Mouse (Mus musculus): ENCODE data around the gene Ankrd39.

Gene Ankrd39

DNA sequence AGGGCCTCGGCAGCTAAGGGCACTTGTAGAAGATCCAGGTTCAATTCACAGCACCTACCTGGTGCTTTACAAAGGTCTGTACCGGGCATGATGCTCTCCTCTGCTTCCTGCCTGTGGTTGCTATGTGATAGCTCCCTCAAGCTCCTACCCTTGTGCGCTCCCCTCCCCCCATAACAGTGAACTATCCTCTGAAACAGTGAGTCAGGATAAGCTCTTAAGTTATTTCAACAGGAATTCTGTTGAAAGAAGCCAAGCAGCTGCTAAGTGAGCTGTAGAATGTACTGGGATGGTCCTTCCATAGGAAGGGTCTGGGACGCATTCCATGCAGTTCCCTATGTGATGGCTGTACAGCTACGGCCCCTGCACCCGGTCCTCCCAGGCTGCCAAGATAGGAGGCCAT lies 13.7 kb downstream of the Ankrd39 start:
- in situ Hi-C loops (cut with MboI; ENCODE audit: low sequenced_read_pairs): no loop called here

DNA sequence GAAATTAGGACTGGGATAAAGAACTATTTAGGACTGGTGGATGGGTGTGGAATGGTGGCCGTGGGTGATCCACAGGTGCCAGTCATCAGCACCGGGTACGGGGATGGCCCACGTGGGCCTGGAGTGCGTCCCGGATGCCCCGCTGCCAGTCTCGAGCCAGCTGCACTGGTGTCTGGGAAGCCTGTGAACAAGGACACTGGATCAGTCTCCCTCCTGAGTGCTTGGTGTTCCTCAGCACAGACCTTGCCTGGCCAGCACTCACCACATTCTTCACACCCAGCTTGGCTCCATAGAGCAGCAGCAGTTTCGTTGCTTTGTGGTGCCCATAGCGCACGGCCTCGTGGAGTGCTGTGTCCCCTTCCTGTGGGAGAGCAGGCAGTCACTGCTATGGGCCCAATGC lies 15.8 kb downstream of the Ankrd39 start:
- in situ Hi-C loops (cut with MboI; ENCODE audit: low sequenced_read_pairs): no loop called here

DNA sequence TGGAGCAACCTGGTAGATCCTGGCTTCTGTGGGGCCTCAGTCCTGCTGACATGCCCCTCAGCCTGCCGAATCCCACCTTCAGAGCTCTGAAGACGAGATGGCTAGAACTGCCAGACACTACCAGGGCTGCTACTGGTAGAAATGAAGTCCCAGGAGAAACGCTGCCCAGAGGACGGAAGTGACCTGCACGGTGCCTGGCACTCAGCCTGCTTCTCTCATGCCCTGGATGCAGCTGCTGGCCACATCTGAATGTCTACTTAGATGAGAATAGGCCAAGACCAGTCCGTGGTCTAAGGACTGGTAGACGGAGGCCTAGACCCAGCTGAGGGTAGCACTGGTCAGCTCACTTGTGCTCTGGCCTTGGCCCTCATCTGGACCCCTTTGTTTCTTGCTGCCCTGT lies 16.3 kb downstream of the Ankrd39 start:
- in situ Hi-C loops (cut with MboI; ENCODE audit: low sequenced_read_pairs): no loop called here

DNA sequence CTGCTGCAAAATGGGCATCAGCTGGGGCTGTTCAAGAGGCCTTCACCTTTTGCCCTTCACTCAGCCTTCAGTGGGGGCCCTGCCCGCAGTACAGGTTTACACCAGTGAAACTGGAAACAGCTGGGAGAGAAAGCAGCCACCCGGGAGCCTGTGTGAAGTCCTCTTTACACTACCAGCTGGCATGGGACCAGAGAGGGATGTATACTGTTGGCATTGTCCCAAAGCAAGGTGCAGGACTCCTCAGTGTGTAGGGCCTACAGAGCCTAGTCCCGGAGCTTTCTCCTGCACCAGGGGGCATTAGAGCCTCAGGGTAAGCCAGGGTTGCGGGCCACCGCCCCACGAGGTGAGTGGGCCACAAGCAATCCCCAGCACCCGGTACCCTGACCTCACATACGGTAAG lies 16.8 kb downstream of the Ankrd39 start:
- in situ Hi-C loops (cut with MboI; ENCODE audit: low sequenced_read_pairs): no loop called here

DNA sequence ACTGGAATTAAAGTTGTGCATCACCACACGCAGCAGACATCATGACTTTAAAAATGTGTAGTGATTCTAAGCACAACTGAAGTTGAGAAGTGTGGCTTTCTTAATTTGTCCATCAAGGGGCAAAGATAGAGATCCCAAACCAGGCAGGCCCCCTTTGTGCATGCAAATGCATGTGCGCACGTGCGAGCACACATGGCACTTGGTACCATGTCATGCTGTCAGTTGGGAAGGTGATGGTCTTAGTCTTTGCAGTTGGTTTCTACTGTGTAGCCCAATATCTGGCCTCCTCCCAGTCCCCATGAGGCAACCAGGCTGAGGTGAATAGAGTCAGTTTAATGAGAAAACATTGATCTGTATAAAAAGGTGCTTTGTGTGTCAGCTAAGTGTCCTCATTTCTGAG lies 17.4 kb downstream of the Ankrd39 start:
- in situ Hi-C loops (cut with MboI; ENCODE audit: low sequenced_read_pairs): no loop called here

DNA sequence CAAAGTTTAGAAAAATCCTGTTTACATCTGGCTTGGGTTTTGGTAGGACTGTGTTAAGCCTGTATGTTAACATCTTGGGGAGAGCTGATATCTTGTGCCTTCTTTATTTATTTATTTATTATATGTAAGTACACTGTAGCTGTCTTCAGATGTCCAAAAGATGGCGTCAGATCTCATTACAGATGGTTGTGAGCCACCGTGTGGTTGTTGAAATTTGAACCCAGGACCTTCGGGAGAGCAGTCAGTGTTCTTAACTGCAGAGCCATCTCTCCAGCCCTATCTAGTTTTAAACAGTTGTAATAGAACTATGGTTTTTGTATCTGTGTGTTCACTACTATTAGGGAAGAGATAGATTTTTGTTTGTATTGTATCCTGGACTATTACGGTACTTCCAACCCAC lies 18.0 kb downstream of the Ankrd39 start:
- in situ Hi-C loops (cut with MboI; ENCODE audit: low sequenced_read_pairs): no loop called here

DNA sequence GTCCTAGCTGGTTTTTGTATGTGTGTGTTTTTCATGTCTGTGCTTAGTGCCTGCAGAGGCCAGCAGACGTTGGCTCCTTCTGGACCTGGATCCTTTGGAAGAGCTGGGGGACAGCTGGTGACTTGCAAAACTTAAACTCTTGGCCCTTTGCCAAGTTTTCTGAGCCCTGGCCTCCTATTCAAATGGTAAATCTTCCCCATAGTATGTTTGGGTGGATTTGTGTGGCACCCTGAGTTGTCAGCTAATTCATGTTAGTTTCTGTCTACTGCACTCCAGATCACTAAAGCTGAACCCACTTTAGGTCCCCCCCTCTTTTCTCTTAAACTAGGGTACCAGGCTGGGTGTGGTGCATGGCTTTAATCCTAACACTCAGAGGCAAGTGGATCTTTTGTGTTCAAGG lies 18.9 kb downstream of the Ankrd39 start:
- in situ Hi-C loops (cut with MboI; ENCODE audit: low sequenced_read_pairs): no loop called here

DNA sequence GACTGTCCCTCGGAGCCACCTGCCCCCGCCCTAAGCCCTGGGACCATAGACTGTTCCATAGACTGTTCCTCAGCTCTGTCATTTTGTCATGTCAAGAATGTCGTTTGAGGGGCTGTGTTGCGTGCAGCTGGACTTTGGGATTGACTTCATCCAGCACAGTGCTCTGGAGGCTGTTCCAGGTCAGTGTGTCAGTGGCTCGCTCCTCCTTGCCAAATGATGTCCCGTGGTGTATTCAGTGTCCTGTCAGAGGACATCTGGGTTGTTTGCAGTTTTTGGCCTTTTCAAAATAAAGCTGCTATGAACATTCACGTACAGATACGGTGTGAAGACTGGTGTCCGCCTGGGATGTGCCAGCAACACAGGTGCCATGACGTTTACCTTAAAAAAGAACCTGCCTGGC lies 20.3 kb downstream of the Ankrd39 start:
- in situ Hi-C loops (cut with MboI; ENCODE audit: low sequenced_read_pairs): no loop called here

DNA sequence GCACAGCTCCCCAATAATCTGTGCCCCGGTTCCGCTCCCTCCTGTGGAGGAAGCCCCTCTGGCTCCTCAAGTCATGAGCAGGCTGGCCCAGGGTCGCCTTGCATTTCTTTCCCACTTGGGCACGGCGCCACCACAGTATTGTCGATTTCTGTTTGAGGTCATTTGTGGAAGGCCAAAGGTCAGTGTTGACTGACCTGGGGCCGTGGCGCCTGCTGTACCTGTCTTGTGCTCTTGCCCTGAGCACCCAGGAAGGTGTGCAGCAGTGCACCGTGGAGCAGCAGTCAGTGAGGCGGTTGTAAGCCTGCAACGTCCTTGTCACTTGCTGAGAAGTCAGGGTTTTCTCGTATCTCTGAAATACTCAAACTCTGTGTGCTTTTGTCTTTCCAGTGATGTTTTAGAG lies 21.5 kb downstream of the Ankrd39 start:
- in situ Hi-C loops (cut with MboI; ENCODE audit: low sequenced_read_pairs): no loop called here

DNA sequence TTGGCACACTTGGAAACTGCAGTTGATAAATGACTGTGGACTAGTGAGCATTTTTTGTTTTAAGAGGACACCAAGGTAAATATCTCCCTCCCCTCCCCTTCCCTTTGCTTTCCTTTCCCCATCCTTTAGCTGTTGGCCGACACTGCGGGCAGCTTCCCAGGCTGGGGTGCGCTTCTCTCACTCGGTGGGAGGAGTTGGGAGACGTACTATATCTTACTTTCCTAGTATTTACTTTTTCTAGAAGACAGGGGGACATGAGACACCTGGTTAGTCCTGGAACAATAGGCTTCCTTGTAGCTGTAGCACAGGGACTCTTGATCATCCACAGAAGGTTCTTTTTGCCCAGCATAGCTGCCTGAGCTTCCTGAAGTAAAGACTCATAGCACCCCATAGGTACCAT lies 23.2 kb downstream of the Ankrd39 start:
- in situ Hi-C loops (cut with MboI; ENCODE audit: low sequenced_read_pairs): no loop called here

DNA sequence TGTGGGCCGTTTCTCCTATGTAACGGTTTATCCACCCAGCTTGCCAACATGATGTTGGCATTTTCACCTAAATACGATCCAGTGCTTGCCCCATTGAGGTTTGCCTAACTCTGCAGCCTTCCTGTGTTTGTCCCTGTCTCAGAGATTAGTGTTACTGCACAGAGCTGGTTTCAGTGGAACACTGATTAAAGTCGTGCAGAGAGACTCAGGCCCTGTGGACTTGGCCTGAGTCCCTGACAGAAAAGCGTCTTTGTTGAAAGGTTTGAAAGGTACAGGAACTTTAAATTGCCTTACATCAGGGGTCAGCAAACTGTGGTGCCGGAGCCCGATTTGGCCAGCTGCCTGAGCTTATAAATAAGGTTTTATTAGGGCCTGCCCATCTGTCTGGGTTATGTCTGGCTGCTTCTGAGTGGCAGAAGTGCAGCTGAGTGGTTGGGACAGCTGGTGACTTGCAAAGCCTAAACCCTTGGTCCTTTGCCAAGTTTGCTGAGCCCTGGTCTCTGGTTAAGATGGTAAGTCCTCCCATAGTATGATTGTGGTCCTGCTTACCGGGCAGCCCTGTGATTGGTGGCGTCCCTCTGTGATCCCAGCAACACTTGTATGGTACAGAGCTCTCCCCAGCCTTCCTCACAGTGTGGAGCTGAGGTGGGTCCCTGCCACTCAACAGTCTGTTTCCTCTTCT lies 23.8 kb downstream of the Ankrd39 start:
- in situ Hi-C loops (cut with MboI; ENCODE audit: low sequenced_read_pairs): no loop called here

DNA sequence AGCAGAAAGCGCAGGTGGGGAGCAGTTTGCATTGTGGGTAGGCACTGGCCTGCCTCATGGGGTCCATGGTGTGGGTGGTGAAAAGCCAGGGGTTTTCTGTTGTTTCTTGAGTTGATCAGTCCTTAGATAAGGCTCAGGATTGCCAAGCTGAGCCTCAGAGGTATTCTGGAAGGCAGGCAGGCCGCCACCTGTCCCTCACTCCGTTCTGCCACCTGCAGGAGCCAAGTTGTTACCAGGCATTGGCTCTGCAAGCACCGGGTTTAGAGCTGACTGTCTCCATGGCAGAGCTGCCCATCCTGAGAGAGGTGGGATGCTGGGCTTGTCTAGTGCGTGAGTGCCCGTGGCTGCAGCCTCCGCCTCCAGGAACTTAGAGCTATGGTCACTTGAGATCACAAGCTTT lies 25.0 kb downstream of the Ankrd39 start:
- in situ Hi-C loops (cut with MboI; ENCODE audit: low sequenced_read_pairs): no loop called here

DNA sequence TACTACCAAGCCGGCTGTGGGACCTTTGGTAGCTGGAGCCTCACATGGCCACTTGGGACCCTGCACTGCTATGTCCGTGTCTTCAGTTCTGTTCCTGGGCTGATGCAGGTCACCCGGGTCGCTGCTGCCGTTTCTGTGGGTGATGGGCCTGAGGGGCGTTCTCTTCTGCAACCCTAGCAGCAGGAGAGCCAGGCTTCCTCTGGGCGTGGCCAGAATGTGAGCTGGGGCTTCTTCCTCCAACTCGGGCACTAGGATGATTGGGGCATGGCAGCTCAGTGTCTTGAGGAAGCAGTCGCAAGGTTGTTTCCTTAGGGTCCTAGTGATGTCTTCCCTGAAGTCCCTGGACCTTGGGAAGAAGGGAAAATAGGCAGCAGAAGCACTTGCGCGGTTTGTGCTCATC lies 27.6 kb downstream of the Ankrd39 start:
- in situ Hi-C loops (cut with MboI; ENCODE audit: low sequenced_read_pairs): no loop called here

DNA sequence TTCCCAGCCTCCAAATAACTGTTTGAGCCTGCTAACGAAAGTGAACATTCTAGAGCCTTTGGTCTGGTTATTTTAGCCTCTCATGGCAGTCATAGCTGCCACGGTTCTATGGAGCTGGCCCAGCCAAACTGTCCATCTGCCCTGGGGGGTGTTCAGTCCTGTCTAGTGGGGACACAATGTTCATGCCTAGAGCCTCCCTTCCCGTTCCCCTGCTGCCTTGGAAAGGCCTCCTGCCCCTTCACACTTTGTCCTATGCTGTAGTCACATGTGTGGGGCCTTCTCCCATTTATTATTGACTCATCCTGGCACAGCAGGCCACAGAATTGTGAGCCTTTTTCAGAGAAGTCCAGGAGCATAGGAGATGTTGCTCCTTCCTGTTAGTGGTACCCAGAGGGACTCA lies 29.0 kb downstream of the Ankrd39 start:
- in situ Hi-C loops (cut with MboI; ENCODE audit: low sequenced_read_pairs): no loop called here

DNA sequence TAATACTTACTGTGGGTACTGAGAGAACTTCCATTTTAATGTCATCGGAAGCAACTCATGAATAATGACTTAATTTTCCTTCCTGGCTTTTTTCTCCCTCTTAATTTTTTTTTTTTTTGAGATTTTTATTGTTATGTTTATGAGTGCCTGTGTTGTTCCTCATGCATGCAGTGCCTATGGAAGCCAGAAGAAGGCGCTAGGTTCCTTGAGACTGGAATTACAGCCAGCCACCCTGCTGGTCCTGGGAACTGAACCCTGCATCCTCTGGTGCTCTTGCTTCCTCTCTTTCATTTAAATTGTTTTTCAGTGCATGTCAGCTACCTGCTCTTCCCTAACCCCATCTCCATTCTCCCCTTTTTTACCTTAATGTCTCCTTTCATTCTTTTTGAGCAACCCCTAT lies 33.5 kb downstream of the Ankrd39 start:
- in situ Hi-C loops (cut with MboI; ENCODE audit: low sequenced_read_pairs): no loop called here

DNA sequence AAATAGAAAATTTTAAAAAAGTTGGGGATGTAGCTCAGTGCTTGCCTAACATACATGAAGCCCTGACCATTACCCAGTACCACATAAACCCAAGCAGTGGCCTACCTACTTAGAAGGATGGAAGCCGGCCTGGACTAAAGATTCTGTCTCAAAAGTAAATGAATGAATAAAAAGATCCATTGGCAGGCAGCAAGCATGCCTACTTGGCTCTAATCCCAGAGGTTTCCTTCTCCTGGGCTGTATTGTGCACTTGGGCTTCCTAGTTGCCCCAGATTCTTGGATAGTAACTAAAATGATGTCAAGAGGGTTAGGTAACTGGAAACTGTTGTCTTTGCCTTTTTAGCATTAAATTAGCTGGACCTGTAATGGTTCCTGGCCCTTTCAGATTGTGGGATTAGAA lies 33.9 kb downstream of the Ankrd39 start:
- in situ Hi-C loops (cut with MboI; ENCODE audit: low sequenced_read_pairs): no loop called here

DNA sequence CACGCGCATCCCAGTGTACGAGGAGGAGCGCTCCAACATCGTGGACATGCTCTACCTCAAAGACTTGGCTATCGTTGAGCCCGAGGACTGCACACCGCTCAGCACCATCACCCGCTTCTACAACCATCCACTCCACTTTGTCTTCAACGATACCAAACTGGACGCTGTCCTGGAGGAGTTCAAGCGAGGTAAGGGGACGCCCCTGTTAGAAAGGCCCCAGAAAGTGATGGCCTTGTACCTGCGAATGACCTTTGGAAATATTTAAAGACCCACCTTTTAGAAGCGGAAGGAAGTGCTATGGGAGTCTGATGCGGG lies 34.3 kb downstream of the Ankrd39 start:
- in situ Hi-C loops (cut with MboI; ENCODE audit: low sequenced_read_pairs): no loop called here

DNA sequence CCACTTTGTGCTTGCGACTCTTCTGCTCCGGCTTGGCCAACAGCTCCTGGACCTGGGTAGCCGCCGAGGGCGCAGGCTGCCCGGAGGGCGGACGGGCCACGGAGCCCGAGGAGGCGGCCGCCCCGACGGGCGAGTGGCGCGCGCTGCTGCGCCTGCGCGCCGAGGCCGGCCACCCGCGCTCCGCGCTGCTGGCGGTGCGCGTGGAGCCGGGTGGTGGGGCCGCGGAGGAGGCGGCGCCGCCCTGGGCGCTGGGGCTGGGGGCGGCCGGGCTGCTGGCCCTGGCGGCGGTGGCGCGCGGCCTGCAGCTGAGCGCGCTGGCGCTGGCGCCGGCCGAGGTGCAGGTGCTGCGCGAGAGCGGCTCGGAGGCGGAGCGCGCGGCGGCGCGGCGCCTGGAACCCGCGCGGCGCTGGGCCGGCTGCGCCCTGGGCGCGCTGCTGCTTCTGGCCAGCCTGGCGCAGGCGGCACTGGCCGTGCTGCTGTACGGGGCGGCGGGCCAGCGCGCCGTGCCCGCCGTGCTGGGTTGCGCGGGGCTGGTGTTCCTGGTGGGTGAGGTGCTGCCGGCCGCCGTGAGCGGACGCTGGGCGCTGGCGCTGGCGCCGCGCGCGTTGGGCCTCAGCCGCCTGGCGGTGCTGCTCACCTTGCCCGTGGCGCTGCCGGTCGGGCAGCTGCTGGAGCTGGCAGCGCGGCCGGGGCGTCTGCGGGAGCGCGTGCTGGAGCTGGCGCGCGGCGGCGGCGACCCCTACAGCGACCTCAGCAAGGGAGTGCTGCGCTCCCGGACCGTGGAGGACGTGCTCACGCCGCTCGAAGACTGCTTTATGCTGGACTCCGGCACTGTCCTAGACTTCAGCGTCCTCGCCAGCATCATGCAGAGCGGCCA lies 34.9 kb downstream of the Ankrd39 start:
- in situ Hi-C loops (cut with MboI; ENCODE audit: low sequenced_read_pairs): no loop called here

DNA sequence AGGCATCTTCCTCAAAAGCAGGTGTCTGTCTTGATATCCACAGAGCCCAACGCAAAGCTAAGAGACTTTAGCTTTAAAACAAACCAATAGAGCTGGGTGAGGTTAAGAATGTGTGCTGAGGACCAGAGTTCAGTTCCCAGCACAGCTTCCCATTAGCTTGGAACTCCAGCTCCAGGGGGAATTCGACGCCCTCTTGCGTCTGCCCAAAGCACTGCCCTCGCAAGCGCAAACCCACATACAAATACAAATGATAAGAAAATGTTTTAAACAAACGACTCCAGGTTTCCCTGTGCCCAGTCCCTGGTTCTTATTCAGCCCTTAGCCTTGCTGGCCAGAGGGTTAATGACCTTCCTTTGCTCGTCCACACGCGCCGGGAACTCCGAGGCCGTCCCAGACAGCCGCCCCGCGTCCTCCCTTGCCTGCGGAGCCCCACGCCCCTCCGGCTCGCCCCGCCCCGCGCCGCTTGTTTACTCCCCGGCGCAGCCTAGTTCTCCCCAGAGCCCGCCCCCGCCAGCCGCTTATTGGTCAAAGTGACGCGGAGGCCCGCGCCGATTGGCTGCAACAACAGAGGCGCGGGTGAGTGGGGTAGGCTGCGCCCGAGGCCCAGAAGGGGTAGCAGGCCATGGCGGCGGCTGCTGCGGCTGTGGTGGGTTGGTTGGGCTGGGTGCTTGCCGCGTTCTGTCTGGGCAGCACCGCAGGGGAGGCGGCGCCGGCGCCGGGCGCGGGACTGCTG lies 35.8 kb downstream of the Ankrd39 start, which contains the start of gene Cnnm3:
Cnnm3 (plus strand) TSS at position 579 of the 733 bp plus-strand sequence.
- in situ Hi-C loops (cut with MboI; ENCODE audit: low sequenced_read_pairs): no loop called here

DNA sequence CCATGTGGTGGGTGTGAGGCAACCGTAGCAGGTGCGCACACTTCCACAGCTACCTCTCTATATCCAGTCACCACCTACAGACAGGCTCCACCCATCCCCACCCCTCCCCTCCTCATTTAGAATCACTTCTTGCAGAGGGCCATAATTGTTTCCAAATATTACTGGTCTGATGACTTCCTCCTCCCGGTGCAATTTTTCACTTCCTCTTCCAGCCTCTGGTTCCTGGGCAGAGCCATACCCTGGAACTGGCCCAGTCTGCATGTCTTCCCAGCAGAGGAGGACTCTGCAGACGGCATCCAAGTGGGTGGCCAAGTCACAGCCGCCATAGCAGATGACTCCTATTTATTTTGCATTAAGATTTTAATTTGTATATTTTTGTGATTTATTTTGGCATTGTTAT lies 39.0 kb downstream of the Ankrd39 start:
- in situ Hi-C loops (cut with MboI; ENCODE audit: low sequenced_read_pairs): no loop called here

DNA sequence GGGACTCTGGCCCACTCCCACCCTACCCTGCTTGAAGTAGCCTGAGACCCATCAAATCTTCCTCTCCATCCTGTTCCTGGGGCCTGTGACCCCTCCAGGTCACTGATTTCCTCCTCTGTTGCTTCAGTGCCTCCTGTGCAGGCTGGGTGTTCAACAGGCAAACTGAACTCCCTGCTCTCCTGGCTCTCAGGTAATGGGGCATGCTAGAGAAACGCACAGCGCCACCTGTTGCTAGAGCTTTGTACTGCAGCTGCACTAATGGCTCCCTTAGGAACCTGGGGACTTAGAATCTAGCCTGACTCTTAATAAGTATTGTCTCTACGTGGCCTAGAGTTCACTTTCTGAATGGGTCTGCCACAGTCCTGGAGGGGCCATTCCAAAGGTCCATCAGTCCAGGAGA lies 46.0 kb downstream of the Ankrd39 start:
- in situ Hi-C loops (cut with MboI; ENCODE audit: low sequenced_read_pairs): no loop called here

DNA sequence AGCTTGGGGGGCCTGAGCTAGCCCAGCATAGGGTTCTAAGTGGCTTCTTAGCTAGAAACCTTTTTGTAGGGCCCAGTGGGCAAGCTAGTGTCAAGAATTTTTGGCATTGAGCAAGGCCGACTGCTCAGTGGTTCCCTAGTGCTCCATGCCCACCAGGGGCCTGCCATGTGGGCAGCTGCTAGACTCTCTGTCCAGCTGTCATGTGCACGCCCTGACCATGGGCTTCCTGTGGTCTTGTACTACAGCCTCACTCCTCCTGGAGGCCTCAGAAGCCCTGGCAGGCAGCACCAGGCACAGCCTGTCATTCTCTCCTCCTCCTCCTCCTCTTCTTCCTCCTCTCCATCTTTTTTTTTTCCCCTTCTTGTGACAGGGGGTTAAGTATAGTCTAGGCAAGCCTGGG lies 49.9 kb downstream of the Ankrd39 start:
- in situ Hi-C loops (cut with MboI; ENCODE audit: low sequenced_read_pairs): no loop called here
